Mouse (Mus musculus): ENCODE data around the gene Mgst3. TPM values are rescaled to one million over a fixed set of nuclear protein-coding genes. Genes with fewer than 3 reads are reported as not detected.
"Not testable (repeated sequence)": the region's sequence is repeated elsewhere in the genome, so short reads cannot be mapped to it uniquely, and the experiment has no call there.

Gene Mgst3
- total RNA-seq, 2 experiments from 2014 or later: 25.3 to 27.2 TPM

DNA sequence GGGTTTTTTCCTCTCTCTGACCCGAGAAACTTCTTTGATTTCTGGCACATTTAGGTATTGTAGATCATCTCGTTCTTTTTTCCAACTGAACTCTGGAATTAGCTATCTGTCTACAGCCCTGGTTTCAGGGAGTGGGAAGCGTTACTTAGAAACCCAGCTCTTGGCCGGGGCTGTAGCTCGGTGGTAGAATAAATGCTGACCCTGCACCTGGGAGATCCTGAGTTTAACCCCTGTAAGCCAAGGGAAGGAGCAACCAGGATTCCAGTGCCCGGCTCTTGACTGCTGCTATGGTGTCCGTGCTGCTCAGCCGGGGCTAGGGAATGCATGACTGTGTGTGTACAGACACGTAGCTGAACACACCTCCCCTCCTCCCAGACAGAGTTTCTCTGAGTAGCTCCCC is 34.9 kb downstream of the Mgst3 start:
- DNase-seq: no peak

DNA sequence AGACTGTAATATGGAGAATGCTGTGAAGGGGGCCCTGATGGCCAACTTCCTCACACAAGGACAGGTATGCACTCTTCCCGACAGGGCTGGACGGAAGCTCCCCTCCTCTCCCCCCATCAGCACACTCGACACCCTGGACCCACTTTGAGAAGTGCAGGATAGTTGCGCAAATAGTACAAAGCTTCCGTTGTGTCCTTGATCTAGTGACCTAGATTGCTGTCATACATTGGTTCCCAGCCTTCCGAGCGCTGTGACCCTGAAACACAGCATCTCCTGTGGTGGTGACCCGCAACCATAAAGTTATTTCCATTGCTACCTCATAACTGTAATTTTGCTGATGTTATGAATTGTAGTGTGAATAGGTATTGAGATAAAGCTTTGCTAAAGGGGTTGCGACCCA is 36.3 kb downstream of the Mgst3 start:
- DNase-seq: no peak

GRCm38 (mm10) chr1:167352403-167352802 is 41.2 kb downstream of the Mgst3 start:
- DNase-seq: no peak

- no peak for DNase-seq
Measured at GRCm38 (mm10) chr1:167350597-167351415, 42.8 kb downstream of the Mgst3 start.

- DNase-seq: peak; percentile 94
Measured at GRCm38 (mm10) chr1:167349815-167350596, 43.6 kb downstream of the Mgst3 start, which contains the start of gene Aldh9a1. Gene Aldh9a1, plus strand, starts transcription at chr1:167349991.

GRCm38 (mm10) chr1:167349206-167349605 is 44.4 kb downstream of the Mgst3 start:
- DNase-seq: not testable (repeated sequence)

GRCm38 (mm10) chr1:167345994-167346520 is 47.6 kb downstream of the Mgst3 start:
- DNase-seq: not testable (repeated sequence)

GRCm38 (mm10) chr1:167342831-167343230 is 50.8 kb downstream of the Mgst3 start:
- DNase-seq: no peak

DNA sequence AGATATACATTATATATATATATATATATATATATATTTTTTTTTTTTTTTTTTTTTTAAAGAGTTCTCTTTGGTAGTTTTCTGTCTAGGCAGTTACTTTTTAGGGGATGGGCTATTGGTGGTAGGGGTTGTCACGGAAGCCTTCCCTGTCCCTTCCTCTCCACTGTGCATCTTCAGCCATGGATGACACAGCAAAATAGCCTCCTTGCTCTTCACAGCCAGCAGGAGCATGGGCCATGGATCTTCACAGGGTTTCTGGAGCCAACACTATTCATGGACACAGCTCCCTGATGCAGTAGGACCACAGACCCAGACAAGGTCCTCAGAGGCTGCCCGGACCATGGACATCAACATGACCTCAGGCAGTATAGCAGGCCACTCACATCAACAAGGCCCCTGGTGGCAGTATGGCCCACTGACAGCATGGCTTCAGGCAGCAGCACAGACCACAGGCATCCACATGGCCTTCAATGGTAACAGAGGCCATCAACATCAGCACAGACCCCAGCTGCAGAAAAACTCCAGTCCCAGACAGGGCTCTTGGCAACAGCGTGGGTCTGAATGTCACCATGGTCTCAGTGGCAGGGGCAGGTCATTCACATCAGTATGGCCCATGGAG is 52.6 kb downstream of the Mgst3 start:
- no peak for DNase-seq

DNA sequence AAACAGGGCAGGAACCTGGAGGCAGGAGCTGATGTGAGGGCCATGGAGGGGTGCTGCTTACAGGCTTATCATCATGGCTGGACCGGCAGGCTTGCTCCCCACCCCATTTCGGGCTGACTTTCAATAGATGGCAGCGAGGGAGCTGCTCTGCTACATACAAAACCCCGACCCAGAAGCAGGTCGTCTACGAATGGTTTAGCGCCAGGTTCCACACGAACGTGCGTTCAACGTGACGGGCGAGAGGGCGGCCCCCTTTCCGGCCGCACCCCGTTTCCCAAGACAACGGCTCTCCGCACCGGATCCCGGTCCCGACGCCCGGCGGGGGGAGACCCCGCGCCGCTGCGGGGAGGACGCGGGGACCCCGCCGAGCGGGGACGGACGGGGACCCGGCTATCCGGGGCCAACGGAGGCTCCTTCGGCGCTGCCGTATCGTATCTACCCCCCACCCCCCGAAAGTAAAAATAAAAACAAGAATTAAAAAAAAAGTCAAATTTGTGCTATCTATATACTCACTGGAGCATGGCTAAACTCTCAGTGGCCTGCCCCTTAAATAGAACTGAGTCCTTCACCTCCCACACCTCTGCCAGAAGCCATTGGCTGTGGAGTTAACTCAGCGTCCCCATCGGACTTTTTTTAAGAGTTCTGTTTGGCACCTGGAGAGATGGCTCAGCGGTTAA is 53.4 kb downstream of the Mgst3 start:
- no peak for DNase-seq

DNA sequence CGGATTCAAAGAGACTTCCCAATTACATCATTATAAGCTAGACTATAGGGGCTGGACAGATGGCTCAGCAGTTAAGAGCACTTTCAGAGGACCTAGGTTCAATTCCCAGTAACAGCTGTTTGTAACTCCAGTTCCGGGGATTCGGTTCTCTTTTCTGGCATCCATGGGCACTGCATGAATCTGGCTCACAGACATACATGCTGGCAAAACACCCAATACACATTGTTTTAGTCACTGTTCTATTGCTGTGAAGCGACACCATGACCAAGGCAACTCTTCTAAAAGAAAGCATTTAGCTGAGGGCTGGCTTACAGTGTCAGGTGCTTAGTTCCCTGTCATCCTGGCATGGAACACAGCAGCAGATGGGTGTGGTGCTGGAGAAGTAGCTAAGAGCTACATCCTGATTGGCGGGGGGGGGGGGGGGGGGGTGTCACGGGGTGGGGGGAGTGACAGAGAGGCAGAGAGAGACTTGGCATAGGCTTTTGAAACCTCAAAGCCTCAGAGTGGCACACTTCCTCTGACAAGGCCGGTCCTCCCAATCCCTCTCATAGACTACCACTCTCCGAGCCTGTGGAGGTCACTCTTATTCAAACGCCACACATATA is 54.4 kb downstream of the Mgst3 start:
- DNase-seq: no peak

DNA sequence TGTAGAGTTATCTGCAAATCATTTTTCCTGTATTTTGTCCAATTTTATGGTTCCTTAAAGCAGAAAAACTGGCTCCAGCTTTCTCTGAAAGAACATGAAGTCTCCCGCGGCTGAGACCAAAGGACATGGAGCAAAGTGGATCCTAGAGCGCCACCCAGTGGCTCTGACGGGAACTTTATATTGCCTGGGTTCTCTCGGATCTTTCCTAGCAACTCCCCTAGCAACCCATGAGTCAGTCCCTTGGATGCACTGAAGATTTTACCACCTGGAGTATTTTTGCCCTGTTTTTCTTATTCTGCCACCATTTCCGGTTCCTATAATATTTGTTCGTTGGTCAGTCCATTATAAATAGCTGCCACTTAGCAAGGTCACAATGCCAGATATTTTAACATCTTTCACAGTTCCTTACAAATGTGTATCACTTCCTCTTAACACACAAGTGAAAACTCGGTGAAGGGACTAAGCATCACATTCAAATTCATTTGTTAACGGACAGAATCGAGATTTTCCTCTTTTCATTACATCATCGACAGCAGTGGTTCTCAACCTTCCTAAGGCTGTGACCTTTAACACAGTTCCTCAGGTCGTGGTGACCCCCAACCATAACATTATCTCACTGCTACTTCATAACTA is 56.1 kb downstream of the Mgst3 start:
- peak; percentile 86 for DNase-seq

- no peak for DNase-seq
Measured at GRCm38 (mm10) chr1:167336398-167336797, 57.2 kb downstream of the Mgst3 start.

DNA sequence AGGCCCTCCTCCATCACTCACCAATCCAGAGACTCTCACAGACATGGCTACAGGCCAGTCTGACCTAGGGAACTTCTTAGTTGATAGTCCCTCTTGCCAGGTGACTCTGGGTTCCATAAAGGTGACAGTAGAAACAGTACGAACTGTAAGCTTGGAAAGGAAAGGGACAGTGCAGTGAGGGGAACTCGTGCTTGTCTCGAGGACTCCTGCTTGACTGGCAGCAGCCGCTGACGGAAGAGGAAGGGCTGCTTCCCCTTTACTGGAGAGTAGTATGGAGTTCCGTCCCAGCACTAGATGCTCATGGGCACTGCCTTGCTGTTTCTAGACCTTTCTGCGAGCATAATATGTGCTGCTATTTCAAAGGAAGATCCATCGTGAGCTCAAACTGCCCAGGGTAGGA is 62.5 kb downstream of the Mgst3 start:
- no peak for DNase-seq

DNA sequence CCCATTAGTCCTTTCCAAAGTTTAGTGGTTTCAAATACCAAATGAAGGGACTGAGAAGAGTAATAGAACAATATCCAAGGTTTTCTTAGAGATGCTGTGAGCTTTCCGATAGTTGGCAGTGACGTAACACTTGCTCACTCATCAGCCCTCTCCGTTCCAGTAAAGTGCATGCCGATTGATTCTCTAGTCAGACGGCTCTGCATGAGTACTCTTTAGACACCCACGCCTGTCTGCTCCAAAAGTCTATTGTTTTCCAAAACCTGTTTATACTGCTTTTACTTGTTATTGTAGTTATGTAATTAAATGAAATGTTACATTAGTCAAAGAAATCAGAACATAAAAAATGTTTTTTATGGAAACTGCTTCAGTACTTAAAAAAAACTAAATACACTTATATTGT is 64.9 kb downstream of the Mgst3 start:
- no peak for DNase-seq

Small RNAs within 50 kb of the gene (microRNA-seq; reads per million reads assigned to microRNA genes)
- 0 reads per million in 2 experiments for gene Gm25911

Other genes starting within 250 kb of the Mgst3 start
- 10 to 100 TPM; 25.1 to 32.1 TPM for gene Uck2, start 108.5 kb downstream of the Mgst3 start, total RNA-seq (2021)
- 10 to 100 TPM; 42.8 to 43.2 TPM for gene Tmco1, start 85.5 kb downstream of the Mgst3 start, total RNA-seq (2021)
- 10 to 100 TPM in 1 of 2 experiments, 1 to 10 TPM in 1; 6.7 to 10.3 TPM for gene Aldh9a1, start 43.9 kb downstream of the Mgst3 start, total RNA-seq (2021)
- under 1 TPM; 0.21 to 0.23 TPM for gene Lrrc52, start 72.9 kb upstream of the Mgst3 start, total RNA-seq (2021)
- gene Rxrg, start 204.5 kb upstream of the Mgst3 start, total RNA-seq (2021): 10 to 100 TPM; 29.5 to 40.0 TPM